Mouse (Mus musculus) layer of hippocampus, adult 11-12 months (tissue): ENCODE measurements around the gene Parvg.

ENCODE experiments used
- DNase-seq: peaks from one replicate; pipeline ENCODE4 v3.0.0; 2022; ENCODE audit warnings: low spot score

Gene Parvg

GRCm38 (mm10) chr15:84351915-84352844, 28.4 kb downstream of the Parvg start:
- peak; percentile 62 for DNase-seq

- no peak for DNase-seq
Observed at GRCm38 (mm10) chr15:84355081-84355480, 31.3 kb downstream of the Parvg start.

- no peak for DNase-seq
Observed at GRCm38 (mm10) chr15:84364746-84365145, 40.9 kb downstream of the Parvg start.

- DNase-seq: no peak
Observed at GRCm38 (mm10) chr15:84365675-84366381, 42.0 kb downstream of the Parvg start.

GRCm38 (mm10) chr15:84366574-84366989, 42.8 kb downstream of the Parvg start:
- DNase-seq: peak; percentile 52

- no peak for DNase-seq
Observed at GRCm38 (mm10) chr15:84367402-84367801, 43.6 kb downstream of the Parvg start.

GRCm38 (mm10) chr15:84372801-84373200, 49.0 kb downstream of the Parvg start:
- DNase-seq: no peak

- DNase-seq: no peak
Observed at GRCm38 (mm10) chr15:84378734-84379133, 54.9 kb downstream of the Parvg start.

GRCm38 (mm10) chr15:84380181-84380580, 56.4 kb downstream of the Parvg start:
- DNase-seq: no peak

GRCm38 (mm10) chr15:84384066-84384465, 60.2 kb downstream of the Parvg start:
- no peak for DNase-seq

GRCm38 (mm10) chr15:84385995-84386565, 62.3 kb downstream of the Parvg start:
- DNase-seq: peak; percentile 32

GRCm38 (mm10) chr15:84388698-84389131, 64.9 kb downstream of the Parvg start:
- no peak for DNase-seq

- no peak for DNase-seq
Observed at GRCm38 (mm10) chr15:84392131-84392530, 68.3 kb downstream of the Parvg start.
